Mouse (Mus musculus) heart, embryonic 16.5 days (tissue): Measurements from ENCODE around the gene Slc35e2. TPM values are rescaled to one million over a fixed set of nuclear protein-coding genes. Genes with fewer than 3 reads are reported as not detected.
A peak's percentile ranks its signal among the peaks of the same experiment; 100 is the strongest.

Experiments
- ATAC-seq: fragments of 200-750 bp; cut with Nextera tagmentation; replicated peaks from 2 replicates; pipeline ENCODE4 v1.8.0; 2017; ENCODE audit warnings: moderate number of reproducible peaks; ENCODE audit not compliant: insufficient read depth, low FRiP score; ENCODE audit errors: extremely low read depth
- H3K27ac ChIP-seq: fragments of 300-500 bp; sonication (generic); 2 replicates; pipeline ENCODE4 v1.5.1; 2014; ENCODE audit warnings: mild to moderate bottlenecking, low read length, control low read depth, moderate library complexity
- H3K27me3 ChIP-seq: fragments of 300-500 bp; sonication (generic); 2 replicates; pipeline ENCODE4 v1.6.1; 2014; ENCODE audit warnings: low read length, mixed read lengths; ENCODE audit not compliant: control insufficient read depth, insufficient read depth
- H3K36me3 ChIP-seq: fragments of 300-500 bp; sonication (generic); 2 replicates; pipeline ENCODE4 v1.6.1; 2014; ENCODE audit not compliant: control insufficient read depth, insufficient read depth
- H3K4me1 ChIP-seq: fragments of 300-500 bp; sonication (generic); 2 replicates; pipeline ENCODE4 v1.6.1; 2014; ENCODE audit warnings: low read length, mixed read lengths; ENCODE audit not compliant: control insufficient read depth, insufficient read depth
- H3K4me2 ChIP-seq: fragments of 300-500 bp; sonication (generic); 2 replicates; pipeline ENCODE4 v1.6.1; 2014; ENCODE audit warnings: low read depth, mild to moderate bottlenecking, control low read depth, low read length
- H3K4me3 ChIP-seq: fragments of 300-500 bp; sonication (generic); 2 replicates; pipeline ENCODE4 v1.5.1; 2014; ENCODE audit warnings: mild to moderate bottlenecking, control low read depth, low read length
- H3K9ac ChIP-seq: fragments of 300-500 bp; sonication (generic); 2 replicates; pipeline ENCODE4 v1.6.1; 2014; ENCODE audit warnings: low read length, control low read depth
- H3K9me3 ChIP-seq: fragments of 300-500 bp; sonication (generic); replicated peaks from 2 replicates; pipeline ENCODE4 v1.6.1; 2016; ENCODE audit warnings: low read length; ENCODE audit not compliant: control insufficient read depth
- WGBS: fragments of 180-500 bp; shearing (Covaris S2); extraction: QIAGEN DNeasy Blood & Tissue Kit; methylation state at CpG from one replicate; pipeline ENCODE4 v1.1.7; 2014; 5-methylcytosine and 5-hydroxymethylcytosine counted together
- polyA plus RNA-seq: library from polyadenylated mRNA; unstranded; fragments of >200 nt; fragmentation: Nextera tagmentation; extraction: Ambion mirVana; gene quantifications from 2 replicates; pipeline ENCODE4 v1.2.1, GENCODE M21; 2015

The Slc35e2 gene
- polyA plus RNA-seq, 1 experiment from 2014 or later: 5.7 TPM

GRCm38 (mm10) chr4:155603801-155604200, 2.6 kb downstream of the Slc35e2 start:
- Histone ChIP-seq H3K9me3 (no peaks in the 10 kb centered on the region), H3K4me1 (peaks cover 7% of the 10 kb centered on the region), H3K27ac (no peak overlapping the region), H3K27me3 (no peaks in the 10 kb centered on the region), H3K36me3 (peaks cover 2% of the 10 kb centered on the region; the same call in 1 of the 2 replicates), H3K4me3 (no peak overlapping the region), H3K9ac (no peak overlapping the region), H3K4me2 (no peak overlapping the region)
- ATAC-seq: no peak
- WGBS: 88% methylated on average over 6 of the region's 6 CpGs

- H3K36me3 ChIP-seq: peaks cover 10% of the 10 kb centered on the region; the same call in 1 of the 2 replicates
- 88% methylated on average over 4 of the region's 4 CpGs for WGBS
- no peaks in the 10 kb centered on the region for H3K9me3 ChIP-seq
- ATAC-seq: no peak
- H3K27me3 ChIP-seq: no peaks in the 10 kb centered on the region
- no peak overlapping the region for H3K4me3 ChIP-seq
- H3K4me1 ChIP-seq: peaks cover 7% of the 10 kb centered on the region
- no peak overlapping the region for H3K27ac ChIP-seq
- H3K4me2 ChIP-seq: no peak overlapping the region
- H3K9ac ChIP-seq: no peak overlapping the region
Observed at GRCm38 (mm10) chr4:155605132-155605531, 3.9 kb downstream of the Slc35e2 start.

GRCm38 (mm10) chr4:155606825-155607224, 5.6 kb downstream of the Slc35e2 start:
- no peak overlapping the region for H3K4me3 ChIP-seq
- peaks cover 7% of the 10 kb centered on the region for H3K4me1 ChIP-seq
- no peaks in the 10 kb centered on the region for H3K27me3 ChIP-seq
- no peak for ATAC-seq
- H3K9me3 ChIP-seq: no peaks in the 10 kb centered on the region
- no peak overlapping the region for H3K4me2 ChIP-seq
- H3K27ac ChIP-seq: no peak overlapping the region
- 75% methylated on average over 2 of the region's 2 CpGs for WGBS
- H3K9ac ChIP-seq: no peak overlapping the region
- peaks cover 17% of the 10 kb centered on the region for H3K36me3 ChIP-seq

GRCm38 (mm10) chr4:155611860-155612259, 10.6 kb downstream of the Slc35e2 start:
- ATAC-seq: no peak
- H3K4me1 ChIP-seq: no peaks in the 10 kb centered on the region
- H3K27ac ChIP-seq: no peak overlapping the region
- peaks cover 42% of the 10 kb centered on the region for H3K36me3 ChIP-seq
- H3K4me2 ChIP-seq: no peak overlapping the region
- H3K9me3 ChIP-seq: no peaks in the 10 kb centered on the region
- WGBS: 83% methylated on average over 3 of the region's 3 CpGs
- no peak overlapping the region for H3K4me3 ChIP-seq
- no peak overlapping the region for H3K9ac ChIP-seq
- no peaks in the 10 kb centered on the region for H3K27me3 ChIP-seq

- no peak overlapping the region for H3K4me2 ChIP-seq
- H3K4me3 ChIP-seq: no peak overlapping the region
- whole genome bisulfite sequencing: 95% methylated on average over 3 of the region's 3 CpGs
- ATAC-seq: no peak
- peaks cover 55% of the 10 kb centered on the region for H3K36me3 ChIP-seq
- no peak overlapping the region for H3K27ac ChIP-seq
- H3K4me1 ChIP-seq: no peaks in the 10 kb centered on the region
- no peak overlapping the region for H3K9ac ChIP-seq
- H3K9me3 ChIP-seq: no peaks in the 10 kb centered on the region
- no peaks in the 10 kb centered on the region for H3K27me3 ChIP-seq
Observed at GRCm38 (mm10) chr4:155613264-155613663, 12.0 kb downstream of the Slc35e2 start.

- Histone ChIP-seq H3K36me3 (peaks cover 50% of the 10 kb centered on the region), H3K4me2 (no peak overlapping the region), H3K9ac (no peak overlapping the region), H3K27ac (no peak overlapping the region), H3K27me3 (no peaks in the 10 kb centered on the region), H3K4me3 (no peak overlapping the region), H3K4me1 (no peaks in the 10 kb centered on the region), H3K9me3 (no peaks in the 10 kb centered on the region)
- no peak; the same call in 1 of the 2 replicates for ATAC-seq
- 81% methylated on average over 5 of the region's 5 CpGs for WGBS
Observed at GRCm38 (mm10) chr4:155618321-155618720, 17.1 kb downstream of the Slc35e2 start.

- Histone ChIP-seq H3K27ac (peak within 1 kb of the TSS; percentile 96), H3K4me1 (peaks cover 8% of the 10 kb centered on the region), H3K36me3 (peaks cover 37% of the 10 kb centered on the region), H3K27me3 (no peaks in the 10 kb centered on the region), H3K4me2 (peak within 1 kb of the TSS; percentile 86), H3K9ac (peak within 1 kb of the TSS; percentile 94), H3K4me3 (peak within 1 kb of the TSS; percentile 98), H3K9me3 (no peaks in the 10 kb centered on the region)
- ATAC-seq: peak; percentile 100
- under 1% methylated on average over 84 of the region's 84 CpGs for WGBS
Observed at GRCm38 (mm10) chr4:155624338-155625291, 23.4 kb downstream of the Slc35e2 start, which contains the start of gene Cdk11b. Gene Cdk11b, plus strand, starts transcription at chr4:155624854.

GRCm38 (mm10) chr4:155630267-155630666, 29.1 kb downstream of the Slc35e2 start:
- 81% methylated on average over 6 of the region's 6 CpGs for WGBS
- Histone ChIP-seq H3K36me3 (peaks cover 60% of the 10 kb centered on the region), H3K9ac (no peak overlapping the region), H3K4me2 (no peak overlapping the region), H3K9me3 (no peaks in the 10 kb centered on the region), H3K27ac (no peak overlapping the region), H3K27me3 (no peaks in the 10 kb centered on the region), H3K4me3 (no peak overlapping the region), H3K4me1 (peaks cover 2% of the 10 kb centered on the region)
- ATAC-seq: no peak

- no peaks in the 10 kb centered on the region for H3K27me3 ChIP-seq
- H3K4me2 ChIP-seq: no peak overlapping the region
- H3K27ac ChIP-seq: no peak overlapping the region
- H3K4me3 ChIP-seq: no peak overlapping the region
- H3K9me3 ChIP-seq: no peaks in the 10 kb centered on the region
- no peak for ATAC-seq
- H3K4me1 ChIP-seq: no peaks in the 10 kb centered on the region
- H3K9ac ChIP-seq: no peak overlapping the region
- H3K36me3 ChIP-seq: peaks cover 69% of the 10 kb centered on the region
Observed at GRCm38 (mm10) chr4:155635766-155636499, 34.7 kb downstream of the Slc35e2 start.
